Mouse (Mus musculus) central nervous system, embryonic 14 days (tissue): Measurements from ENCODE around the gene Olfr315. TPM values are rescaled to one million over a fixed set of nuclear protein-coding genes. Genes with fewer than 3 reads are reported as not detected.

ENCODE experiments used
- polyA plus RNA-seq: library from polyadenylated mRNA; depleted of rRNA; stranded (reverse); fragments of >200 nt; gene quantifications from 2 replicates; pipeline ENCODE4 v1.2.3, GENCODE M21; 2012; rRNA removed

Gene Olfr315
- not detected in 2 replicates for polyA plus RNA-seq

GRCm38 (mm10) chr11:58772888-58773287 lies at the start of gene Olfr315:
TSS of gene Olfr315 (plus strand) at chr11:58773188.

GRCm38 (mm10) chr11:58723914-58724313 lies 49.1 kb upstream of the Olfr315 start, which contains the start of gene Olfr318:
TSS of gene Olfr318 (minus strand) at chr11:58724014.

GRCm38 (mm10) chr11:58738792-58739262 lies 34.2 kb upstream of the Olfr315 start, which contains the start of gene Olfr317:
TSS of gene Olfr317 (minus strand) at chr11:58739212.

GRCm38 (mm10) chr11:58752434-58752833 lies 20.6 kb upstream of the Olfr315 start, which contains the start of gene Olfr316:
TSS of gene Olfr316 (plus strand) at chr11:58752734.

GRCm38 (mm10) chr11:58782480-58783089 lies 9.6 kb downstream of the Olfr315 start, which contains the start of gene Olfr314:
TSS of gene Olfr314 (plus strand) at chr11:58782952.

GRCm38 (mm10) chr11:58801558-58802228 lies 28.7 kb downstream of the Olfr315 start, which contains the start of gene Fam183b:
TSS of gene Fam183b (minus strand) at chr11:58801960.

GRCm38 (mm10) chr11:58814700-58815099 lies 41.7 kb downstream of the Olfr315 start, which contains the start of gene Olfr313:
TSS of gene Olfr313 (plus strand) at chr11:58815000.

GRCm38 (mm10) chr11:58828937-58829336 lies 55.9 kb downstream of the Olfr315 start, which contains the start of gene Olfr312:
TSS of gene Olfr312 (plus strand) at chr11:58829237.

Other genes with a start within 250 kb of the Olfr315 start
- gene Olfr330, start 238.4 kb upstream of the Olfr315 start, polyA plus RNA-seq = not detected in 2 replicates
- not detected in 2 replicates for gene Olfr329-ps, start 226.8 kb upstream of the Olfr315 start, polyA plus RNA-seq
- 0.02 and 0.03 TPM in 2 replicates for gene Olfr328, start 217.6 kb upstream of the Olfr315 start, polyA plus RNA-seq
- gene Olfr224, start 202.6 kb upstream of the Olfr315 start, polyA plus RNA-seq = 0.06 and 0.08 TPM in 2 replicates
- gene Olfr325, start 195.5 kb upstream of the Olfr315 start, polyA plus RNA-seq = not detected in 2 replicates
- gene Olfr324, start 178.1 kb upstream of the Olfr315 start, polyA plus RNA-seq = 0.03 and 0.05 TPM in 2 replicates
- not detected in 2 replicates for gene 2210407C18Rik, start 157.1 kb upstream of the Olfr315 start, polyA plus RNA-seq
- gene Olfr323, start 142.7 kb upstream of the Olfr315 start, polyA plus RNA-seq = not detected in 2 replicates
- 0.11 TPM in 1 of 2 replicates, not detected in the other for gene Trim58, start 132.7 kb upstream of the Olfr315 start, polyA plus RNA-seq
- 0.01 TPM in 1 of 2 replicates, not detected in the other for gene Olfr322, start 114.4 kb upstream of the Olfr315 start, polyA plus RNA-seq
- not detected in 2 replicates for gene Olfr320, start 92.1 kb upstream of the Olfr315 start, polyA plus RNA-seq
- gene Olfr319, start 74.0 kb upstream of the Olfr315 start, polyA plus RNA-seq = not detected in 2 replicates
- gene Olfr318, start 49.2 kb upstream of the Olfr315 start, polyA plus RNA-seq = not detected in 2 replicates
- gene Olfr317, start 34.0 kb upstream of the Olfr315 start, polyA plus RNA-seq = 0.16 and 0.28 TPM in 2 replicates
- gene Olfr316, start 20.5 kb upstream of the Olfr315 start, polyA plus RNA-seq = not detected in 2 replicates
- not detected in 2 replicates for gene Olfr314, start 9.8 kb downstream of the Olfr315 start, polyA plus RNA-seq
- gene Fam183b, start 28.8 kb downstream of the Olfr315 start, polyA plus RNA-seq = 2.4 and 3.0 TPM in 2 replicates
- not detected in 2 replicates for gene Olfr313, start 41.8 kb downstream of the Olfr315 start, polyA plus RNA-seq
- not detected in 2 replicates for gene Olfr312, start 56.0 kb downstream of the Olfr315 start, polyA plus RNA-seq
- not detected in 2 replicates for gene Olfr311, start 66.1 kb downstream of the Olfr315 start, polyA plus RNA-seq
- gene Gm12258, start 74.0 kb downstream of the Olfr315 start, polyA plus RNA-seq = 27.6 and 31.1 TPM in 2 replicates
- 9.6 and 10.4 TPM in 2 replicates for gene 2810021J22Rik, start 94.0 kb downstream of the Olfr315 start, polyA plus RNA-seq
- 5.4 and 5.7 TPM in 2 replicates for gene Zfp39, start 131.0 kb downstream of the Olfr315 start, polyA plus RNA-seq
- 0.02 and 0.04 TPM in 2 replicates for gene Btnl10, start 144.7 kb downstream of the Olfr315 start, polyA plus RNA-seq
- 468 and 484 TPM in 2 replicates for gene Rnf187, start 165.7 kb downstream of the Olfr315 start, polyA plus RNA-seq
- gene Hist3h2ba, start 175.7 kb downstream of the Olfr315 start, polyA plus RNA-seq = 589 and 846 TPM in 2 replicates
- 100 and 126 TPM in 2 replicates for gene Hist3h2a, start 181.5 kb downstream of the Olfr315 start, polyA plus RNA-seq
- 1.8 and 1.9 TPM in 2 replicates for gene Trim17, start 181.5 kb downstream of the Olfr315 start, polyA plus RNA-seq
- gene Trim11, start 204.9 kb downstream of the Olfr315 start, polyA plus RNA-seq = 29.6 and 30.8 TPM in 2 replicates